Mouse (Mus musculus) CH12.LX (cell line): ENCODE measurements around the gene Gm49486. TPM values are rescaled to one million over a fixed set of nuclear protein-coding genes. Genes with fewer than 3 reads are reported as not detected.

ENCODE experiments used
- DNase-seq: peaks from one replicate; pipeline ENCODE4 v3.0.0-alpha.2; 2013; ENCODE audit errors: extremely low read depth
- H3K27ac ChIP-seq: 2 replicates; pipeline ENCODE4 v1.5.1; 2012; ENCODE audit warnings: low read depth, mild to moderate bottlenecking, control low read depth, moderate library complexity; ENCODE audit not compliant: insufficient read depth
- H3K27me3 ChIP-seq: replicated peaks from 2 replicates; pipeline ENCODE3; 2012; ENCODE audit warnings: inconsistent platforms
- H3K36me3 ChIP-seq, 2 experiments: replicated peaks in 1 of 2; 2 replicates each; pipeline versions ENCODE3 to v1.6.1; 2012; ENCODE audit warnings: inconsistent platforms in 1 of 2, low read length in 1 of 2, mild to moderate bottlenecking in 1 of 2, mixed read lengths in 1 of 2, moderate library complexity in 1 of 2; ENCODE audit not compliant: control insufficient read depth in 1 of 2, insufficient read depth in 1 of 2
- H3K4me1 ChIP-seq, 2 experiments: 2 replicates each; pipeline ENCODE4 v1.6.1; 2012; ENCODE audit warnings: inconsistent platforms in 1 of 2, moderate library complexity in 1 of 2; ENCODE audit not compliant: insufficient read depth in 2 of 2, control insufficient read depth in 1 of 2
- H3K4me2 ChIP-seq: 2 replicates; pipeline ENCODE4 v1.6.1; 2012; ENCODE audit warnings: low read depth, mild to moderate bottlenecking, control low read depth; ENCODE audit not compliant: poor library complexity, insufficient read depth, severe bottlenecking
- H3K4me3 ChIP-seq, 3 experiments: fragments of 150-350 bp in 1 of 3; sonication (generic) in 1 of 3; replicated peaks in 1 of 3; 2 replicates each; pipeline versions ENCODE3 to v1.5.1; 2011 to 2012; ENCODE audit warnings: low read depth in 2 of 3, low read length in 2 of 3, mild to moderate bottlenecking in 2 of 3, moderate library complexity in 2 of 3, control low read depth in 1 of 3, improper control_type of control experiment in 1 of 3, inconsistent platforms in 1 of 3, mixed read lengths in 1 of 3; ENCODE audit not compliant: poor library complexity in 1 of 3
- H3K79me2 ChIP-seq: replicated peaks from 2 replicates; pipeline ENCODE4 v1.6.1; 2012; ENCODE audit warnings: mild to moderate bottlenecking, moderate library complexity; ENCODE audit not compliant: control insufficient read depth, poor library complexity, insufficient read depth, severe bottlenecking; ENCODE audit errors: extremely low read depth
- H3K9ac ChIP-seq: 2 replicates; pipeline ENCODE4 v1.6.1; 2012; ENCODE audit warnings: low read depth, mild to moderate bottlenecking, control low read depth, moderate library complexity; ENCODE audit not compliant: insufficient read depth
- H3K9me3 ChIP-seq: replicated peaks from 2 replicates; pipeline ENCODE3; 2012; ENCODE audit warnings: low read length, inconsistent platforms, mixed read lengths
- BHLHE40 ChIP-seq: IDR thresholded peaks from 2 replicates; pipeline ENCODE4 v1.6.1; 2011; ENCODE audit warnings: mild to moderate bottlenecking, low read depth, low read length, improper control_type of control experiment
- CHD1 ChIP-seq: IDR thresholded peaks from 2 replicates; pipeline ENCODE4 v1.6.1; 2012; ENCODE audit warnings: low read depth, low read length, improper control_type of control experiment, inconsistent platforms
- CTCF ChIP-seq, 2 experiments: IDR thresholded peaks in 1 of 2; conservative IDR thresholded peaks in 1 of 2; 2 replicates each; pipeline ENCODE4 v1.5.1; 2011 to 2012; ENCODE audit warnings: low read depth in 2 of 2, low read length in 2 of 2, improper control_type of control experiment in 1 of 2, inconsistent platforms in 1 of 2, mild to moderate bottlenecking in 1 of 2, moderate library complexity in 1 of 2
- E2F4 ChIP-seq: IDR thresholded peaks from 2 replicates; pipeline ENCODE4 v1.6.1; 2011; ENCODE audit warnings: low read depth, low read length, improper control_type of control experiment; ENCODE audit not compliant: insufficient replicate concordance
- ETS1 ChIP-seq: conservative IDR thresholded peaks from 2 replicates; pipeline ENCODE4 v1.6.1; 2012; ENCODE audit warnings: low read depth, mild to moderate bottlenecking, inconsistent platforms, low read length, improper control_type of control experiment, moderate library complexity
- GABPA ChIP-seq: IDR thresholded peaks from 2 replicates; pipeline ENCODE4 v1.6.1; 2012; ENCODE audit warnings: low read depth, low read length, improper control_type of control experiment, inconsistent platforms; ENCODE audit not compliant: insufficient replicate concordance
- JUN ChIP-seq: IDR thresholded peaks from 2 replicates; pipeline ENCODE4 v1.6.1; 2011; ENCODE audit warnings: low read depth, mild to moderate bottlenecking, low read length, improper control_type of control experiment, moderate library complexity; ENCODE audit not compliant: insufficient read depth
- KAT2A ChIP-seq: IDR thresholded peaks from 2 replicates; pipeline ENCODE4 v1.6.1; 2012; ENCODE audit warnings: low read length, improper control_type of control experiment, inconsistent platforms; ENCODE audit not compliant: insufficient replicate concordance
- MAFK ChIP-seq: IDR thresholded peaks from 2 replicates; pipeline ENCODE4 v1.6.1; 2011; ENCODE audit warnings: low read length, improper control_type of control experiment; ENCODE audit not compliant: insufficient replicate concordance
- MAX ChIP-seq: IDR thresholded peaks from 2 replicates; pipeline ENCODE4 v1.6.1; 2011; ENCODE audit warnings: low read length, improper control_type of control experiment
- MAZ ChIP-seq: IDR thresholded peaks from 2 replicates; pipeline ENCODE4 v1.6.1; 2012; ENCODE audit warnings: low read depth, mild to moderate bottlenecking, inconsistent platforms, low read length, improper control_type of control experiment, moderate library complexity
- MEF2A ChIP-seq: IDR thresholded peaks from 2 replicates; pipeline ENCODE4 v1.6.1; 2014; ENCODE audit warnings: low read depth, mild to moderate bottlenecking, inconsistent platforms, low read length, improper control_type of control experiment, borderline replicate concordance
- POLR2AphosphoS2 ChIP-seq: IDR thresholded peaks from 2 replicates; pipeline ENCODE4 v1.6.1; 2011; ENCODE audit warnings: low read depth, low read length, improper control_type of control experiment
- RCOR1 ChIP-seq: conservative IDR thresholded peaks from 2 replicates; pipeline ENCODE4 v1.6.1; 2012; ENCODE audit warnings: low read depth, mild to moderate bottlenecking, inconsistent platforms, low read length, improper control_type of control experiment
- SIN3A ChIP-seq: IDR thresholded peaks from 2 replicates; pipeline ENCODE4 v1.6.1; 2012; ENCODE audit warnings: low read length, improper control_type of control experiment, inconsistent platforms
- TBP ChIP-seq: conservative IDR thresholded peaks from 2 replicates; pipeline ENCODE4 v1.6.1; 2011; ENCODE audit warnings: low read depth, low read length, improper control_type of control experiment
- UBTF ChIP-seq: IDR thresholded peaks from 2 replicates; pipeline ENCODE4 v1.6.1; 2012; ENCODE audit warnings: low read depth, mild to moderate bottlenecking, inconsistent platforms, low read length, improper control_type of control experiment, moderate library complexity
- ZC3H11A ChIP-seq: IDR thresholded peaks from 2 replicates; pipeline ENCODE4 v1.6.1; 2012; ENCODE audit warnings: low read depth, mild to moderate bottlenecking, inconsistent platforms, low read length, improper control_type of control experiment
- ZKSCAN1 ChIP-seq: IDR thresholded peaks from 2 replicates; pipeline ENCODE4 v1.6.1; 2012; ENCODE audit warnings: low read depth, inconsistent platforms, low read length, improper control_type of control experiment, borderline replicate concordance
- dilution Hi-C: fragments of 300-500 bp; cut with MboI; formaldehyde crosslinking; loops from 2 replicates; pipeline ENCODE4 v1.14.3; 2020; ENCODE audit warnings: low sequenced_read_pairs; ENCODE audit not compliant: extremely low pct_unique_long_range_greater_than_20kb, extremely low pct_ligation_motif_present
- in situ Hi-C: fragments of 300-500 bp; cut with MboI; formaldehyde crosslinking; loops from 3 replicates; pipeline ENCODE4 v1.14.3; 2019; ENCODE audit warnings: low sequenced_read_pairs, low pct_ligation_motif_present, low pct_unique_long_range_greater_than_20kb, mixed read lengths
- polyA plus RNA-seq: library from polyadenylated mRNA; unstranded; fragments of >175 nt; gene quantifications from 2 replicates; pipeline ENCODE4 v1.2.1, GENCODE M21; 2012; ENCODE audit warnings: low read depth; ENCODE audit not compliant: insufficient read length
- total RNA-seq, 2 experiments: library from RNA; depleted of rRNA; stranded (reverse); fragments of 300-350 nt in 1 of 2; fragments of >200 nt in 1 of 2; gene quantifications; 2 replicates each; pipeline ENCODE4 v1.2.3; 2012 to 2014

Gene Gm49486
- total and polyA plus RNA-seq, 3 experiments = 0.21 to 0.77 (median 0.59) TPM

DNA sequence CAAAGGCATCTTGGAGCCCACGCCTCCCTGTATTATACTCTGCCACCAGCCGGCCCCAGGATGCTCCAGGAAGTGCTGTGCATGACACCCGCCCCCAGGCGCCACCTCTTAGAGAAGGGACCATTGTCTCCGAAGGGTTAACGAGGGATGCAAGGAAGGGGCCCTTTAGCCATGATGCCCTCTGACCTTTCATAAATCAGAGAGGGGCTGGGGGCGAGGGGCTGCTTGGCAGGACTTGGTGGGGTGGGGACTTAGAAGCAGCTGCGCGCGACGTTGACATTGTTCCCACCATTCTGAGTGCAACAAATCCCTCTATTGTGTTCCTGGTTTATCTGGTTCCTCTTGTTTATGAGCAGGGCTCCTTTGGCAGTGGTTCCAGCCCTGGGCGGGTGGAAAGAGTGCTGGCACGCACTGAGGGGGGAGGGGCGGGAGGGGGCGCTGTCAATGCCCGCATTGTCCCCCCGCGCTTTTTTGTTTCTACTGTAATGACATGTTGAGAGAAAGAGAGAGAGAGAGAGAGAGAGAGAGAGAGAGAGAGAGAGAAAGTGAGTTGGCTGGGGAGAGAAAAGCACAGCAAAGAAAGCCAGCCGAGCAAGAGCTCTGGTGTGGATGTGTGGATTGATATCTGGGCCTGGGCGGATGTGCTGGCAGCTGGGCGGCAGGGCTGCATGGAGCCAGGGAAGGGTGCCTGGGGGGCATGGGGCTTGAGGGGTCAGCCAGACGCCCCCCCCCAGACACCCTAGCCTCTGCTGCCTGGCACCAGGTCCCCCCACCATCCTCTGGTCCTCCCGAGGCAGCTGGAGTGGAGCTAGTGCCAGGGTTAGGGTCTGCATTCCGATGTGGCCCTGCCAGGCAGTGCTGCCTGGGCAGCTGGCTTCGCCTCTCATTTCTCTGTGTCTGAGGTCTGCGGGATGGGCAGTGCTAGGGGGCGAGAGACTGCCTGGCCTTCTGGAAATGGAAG, 36.0 kb upstream of the Gm49486 start:
- Histone ChIP-seq H3K9ac (no peak overlapping the region), H3K9me3 (peaks cover 4% of the 10 kb centered on the region), H3K27ac (no peak overlapping the region), H3K79me2 (no peaks in the 10 kb centered on the region), H3K4me3 (no peak overlapping the region), H3K4me2 (no peak overlapping the region), H3K4me1 (no peaks in the 10 kb centered on the region), H3K27me3 (peaks cover 30% of the 10 kb centered on the region), H3K36me3 (no peaks in the 10 kb centered on the region)
- dilution Hi-C loops (no loop called here), in situ Hi-C loops (no loop called here)
- DNase-seq = no peak
- no peak for TF ChIP-seq TBP
- TF ChIP-seq MAZ = no peak
- no peak for TF ChIP-seq UBTF
- TF ChIP-seq, all 38 proteins: peak for 0

- H3K9me3 ChIP-seq = peaks cover 4% of the 10 kb centered on the region
- H3K9ac ChIP-seq = no peak overlapping the region
- no peak for DNase-seq
- TF ChIP-seq UBTF (no peak), GABPA (no peak), MEF2A (no peak), E2F4 (no peak), SIN3A (no peak), CHD1 (no peak), ETS1 (no peak), KAT2A (no peak), MAX (no peak), BHLHE40 (no peak), ZKSCAN1 (no peak), ZC3H11A (no peak), JUN (no peak), RCOR1 (no peak), MAFK (no peak), CTCF (conservative IDR thresholded peaks at IDR 0.05 in 1 of 2, IDR thresholded peaks at IDR 0.05 in 1 of 2; ENCODE audit: low read depth in 2 of 2, low read length in 2 of 2) (no peak), POLR2AphosphoS2 (no peak)
- TF ChIP-seq, all 38 proteins: peak for 0
- Histone ChIP-seq H3K4me1 (no peaks in the 10 kb centered on the region), H3K79me2 (no peaks in the 10 kb centered on the region), H3K27ac (no peak overlapping the region), H3K36me3 (no peaks in the 10 kb centered on the region), H3K4me3 (no peak overlapping the region), H3K27me3 (peaks cover 30% of the 10 kb centered on the region), H3K4me2 (no peak overlapping the region)
- dilution Hi-C loops (no loop called here), in situ Hi-C loops (no loop called here)
These were observed 35.1 kb upstream of the Gm49486 start for GRCm38 (mm10) chr15:79194048-79194447.
